Mouse (Mus musculus) layer of hippocampus, adult 11-12 months (tissue): ENCODE results near the gene Ltbp1.

ENCODE experiments used
- DNase-seq: peaks from one replicate; pipeline ENCODE4 v3.0.0; 2022; ENCODE audit warnings: low spot score

Gene Ltbp1

DNA sequence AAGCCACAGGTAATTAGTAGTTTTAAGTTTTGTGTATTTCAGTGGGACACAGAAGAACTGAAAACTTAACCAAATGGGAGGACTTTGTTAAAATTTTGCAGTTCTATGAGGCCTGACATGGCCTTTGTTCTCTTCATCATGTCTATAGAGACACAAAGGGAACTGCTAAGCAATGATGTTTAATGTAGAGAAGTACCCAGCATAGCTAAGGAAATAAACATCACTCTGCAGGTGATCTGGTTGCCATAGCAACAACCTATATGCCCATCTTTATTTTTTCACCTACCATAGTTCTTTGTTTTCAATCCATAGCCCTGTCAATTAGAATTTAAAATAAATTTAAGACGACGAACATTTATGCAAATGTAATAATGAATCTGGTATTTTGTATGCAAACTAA lies 233.3 kb downstream of the Ltbp1 start:
- DNase-seq, result no peak

DNA sequence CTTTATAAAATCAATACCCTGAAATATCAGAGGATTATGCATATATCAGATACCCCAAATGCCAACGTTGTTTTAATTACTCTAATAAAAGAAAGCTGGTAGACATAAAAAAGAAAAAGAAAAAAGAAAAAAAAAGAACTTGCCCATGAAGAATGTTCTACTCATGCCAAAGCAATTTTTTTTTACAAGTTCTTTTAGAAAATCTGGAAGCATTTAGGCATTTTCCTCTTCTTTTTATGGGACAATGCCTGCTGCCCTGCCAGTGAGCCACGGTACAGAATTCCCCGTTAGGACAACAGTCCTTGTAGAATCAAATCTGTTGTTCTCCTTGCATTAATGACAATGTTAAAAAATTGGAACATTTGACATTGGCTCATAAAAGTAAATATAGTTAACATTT lies 234.2 kb downstream of the Ltbp1 start:
- no peak for DNase-seq

DNA sequence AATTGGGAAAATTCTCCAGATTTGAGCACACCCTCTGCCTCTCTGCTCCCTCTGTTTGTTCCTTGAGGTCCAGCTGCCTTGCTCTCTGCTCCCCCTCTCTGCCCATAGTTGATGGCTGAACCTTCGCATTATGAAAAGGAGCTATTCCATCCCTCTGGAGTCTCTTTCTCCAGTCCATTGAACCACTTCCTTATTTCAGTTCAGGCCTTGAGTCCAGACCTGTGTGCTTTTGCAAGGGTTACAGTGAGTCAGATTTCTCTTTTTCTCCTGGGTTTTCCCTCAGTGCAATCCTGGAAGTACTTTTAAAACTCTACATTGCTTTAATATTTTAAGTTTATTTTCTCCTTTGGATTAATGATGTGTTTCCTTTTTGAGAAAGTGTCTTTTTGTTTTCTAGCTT lies 236.7 kb downstream of the Ltbp1 start:
- DNase-seq, result no peak

DNA sequence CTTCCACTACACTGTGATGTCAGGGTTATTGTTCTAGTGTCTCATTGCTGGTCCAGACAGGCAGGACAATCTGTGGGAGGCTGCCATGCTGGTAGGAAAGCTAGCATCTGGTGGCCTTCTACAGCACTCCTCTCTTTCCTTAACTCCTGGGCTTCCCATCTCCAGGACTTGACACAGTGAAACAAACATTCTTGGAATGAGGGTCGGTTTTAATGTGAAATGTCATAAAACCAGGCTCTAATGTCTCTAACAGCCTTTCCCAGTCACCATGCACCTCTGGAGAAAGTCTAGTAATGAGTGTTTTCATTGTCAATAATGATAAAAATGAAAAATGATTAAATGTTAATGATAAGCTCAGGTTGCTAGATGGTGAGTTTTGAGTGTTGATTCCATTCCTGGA lies 237.9 kb downstream of the Ltbp1 start:
- DNase-seq, result no peak

DNA sequence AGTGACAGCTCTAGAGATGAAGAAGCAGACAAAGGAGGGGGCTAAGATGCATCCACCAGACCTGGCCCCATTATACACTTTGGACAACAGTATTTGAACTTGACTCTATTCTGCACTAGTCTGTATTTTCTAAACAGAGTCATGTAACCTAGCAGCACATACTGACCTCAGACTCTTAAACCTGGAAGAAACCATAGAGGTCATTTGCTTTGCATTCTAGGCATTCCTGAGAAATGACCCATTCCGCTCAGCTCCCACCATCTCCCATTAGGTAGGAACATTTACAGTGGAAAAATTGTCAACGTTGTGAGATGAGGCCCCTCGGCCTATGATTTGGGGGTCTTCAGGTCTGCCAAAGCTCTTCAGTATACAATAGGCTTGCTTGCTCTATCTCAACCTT lies 238.8 kb downstream of the Ltbp1 start:
- DNase-seq, result no peak

GRCm38 (mm10) chr17:75245085-75245484 lies 239.7 kb downstream of the Ltbp1 start:
- no peak for DNase-seq

- no peak for DNase-seq
Observed at GRCm38 (mm10) chr17:75248632-75249031, 243.3 kb downstream of the Ltbp1 start.

DNA sequence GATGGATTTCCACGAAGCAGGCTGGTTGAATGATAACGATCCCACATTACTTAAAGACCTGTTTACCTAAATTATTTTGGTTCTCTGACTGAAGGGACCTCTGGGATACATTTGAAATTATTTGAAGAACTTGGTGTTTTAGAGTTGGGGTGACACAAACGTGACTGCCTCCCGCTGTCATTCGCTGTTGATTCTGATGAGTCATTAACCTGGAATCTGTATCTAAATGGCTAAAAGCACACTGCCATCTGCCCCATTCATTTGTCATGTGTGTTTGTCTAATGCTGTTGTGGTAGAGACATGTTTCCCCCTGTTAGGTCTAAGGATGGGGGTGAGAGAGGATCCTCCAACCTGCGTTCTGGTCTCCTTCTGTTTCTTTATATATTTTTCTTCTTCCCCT lies 245.2 kb downstream of the Ltbp1 start:
- no peak for DNase-seq

DNA sequence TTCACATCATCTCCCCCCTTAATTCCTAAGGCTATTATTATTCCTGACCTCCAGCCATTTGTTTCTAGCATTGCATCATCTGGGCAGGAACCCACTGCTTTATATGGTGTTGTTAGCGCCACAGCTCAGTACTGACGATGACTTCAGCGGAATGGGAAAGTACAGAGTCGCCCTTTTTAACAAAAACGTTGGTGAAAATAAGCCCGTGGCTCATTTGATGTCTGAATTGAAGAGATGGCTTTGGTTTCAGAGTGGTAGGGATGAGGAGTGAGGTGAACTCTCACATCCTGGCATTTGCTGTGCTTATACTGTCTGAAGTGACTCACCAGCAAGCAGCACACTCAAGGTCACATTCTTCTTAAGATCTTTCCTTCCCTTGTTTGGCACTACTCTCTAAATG lies 245.7 kb downstream of the Ltbp1 start:
- no peak for DNase-seq

DNA sequence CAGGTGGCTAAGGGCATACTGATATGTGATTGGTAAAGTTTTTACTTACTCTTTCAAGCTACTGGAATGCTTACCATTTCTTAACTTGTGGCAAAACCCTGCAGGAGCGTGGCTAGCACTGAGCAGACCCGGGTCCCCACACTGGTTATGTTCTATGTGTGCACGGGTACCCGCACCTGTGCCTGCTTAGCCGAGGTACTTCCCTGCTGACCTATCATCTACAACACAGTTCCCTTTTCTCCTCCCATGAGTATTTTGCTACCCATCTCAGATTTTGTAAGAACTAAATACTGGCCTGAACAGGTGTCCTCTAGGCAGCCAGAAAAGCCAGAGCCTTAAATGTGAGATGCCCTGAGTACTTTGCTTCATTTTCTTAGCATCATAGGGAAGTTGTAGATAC lies 247.2 kb downstream of the Ltbp1 start:
- DNase-seq, result no peak

DNA sequence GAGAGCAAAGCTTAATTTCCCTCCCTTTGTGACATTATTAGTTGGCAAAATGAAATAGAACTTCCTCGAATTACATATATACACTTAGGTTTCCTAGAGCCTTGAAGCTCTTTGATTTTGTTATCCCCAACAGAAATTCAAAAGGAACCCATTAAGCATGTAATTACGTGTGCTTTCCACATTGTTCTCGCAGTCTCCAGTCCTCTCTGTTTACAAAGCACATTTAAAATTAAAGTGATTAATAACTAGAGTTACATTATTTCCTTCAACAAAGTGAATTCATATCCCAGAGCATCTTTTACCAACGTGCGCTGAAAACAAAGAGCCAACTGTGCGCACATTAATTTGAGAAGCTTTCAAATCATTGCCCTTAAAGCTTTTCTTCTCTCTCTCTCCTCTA lies 249.5 kb downstream of the Ltbp1 start:
- DNase-seq, result no peak

DNA sequence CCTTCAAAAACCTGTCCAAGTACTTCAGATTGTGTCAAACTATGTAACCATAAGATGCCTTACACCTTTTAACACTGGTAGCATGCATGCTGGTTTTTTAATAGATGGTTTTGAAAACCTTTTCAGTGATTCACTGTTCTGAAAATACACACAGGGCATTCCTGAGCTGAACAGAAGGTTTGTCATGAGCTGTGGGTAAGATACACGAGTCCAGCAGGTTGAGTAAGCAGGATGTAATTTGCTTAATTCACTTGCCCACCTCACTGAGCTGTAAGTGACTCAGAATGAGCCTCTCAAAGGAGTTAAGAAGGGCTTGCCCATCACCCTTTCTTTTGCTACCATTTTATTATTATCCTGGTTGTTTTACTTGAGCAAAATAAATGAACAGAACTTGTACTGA lies 250.6 kb downstream of the Ltbp1 start:
- DNase-seq, result no peak

GRCm38 (mm10) chr17:75258427-75258826 lies 253.1 kb downstream of the Ltbp1 start:
- no peak for DNase-seq

DNA sequence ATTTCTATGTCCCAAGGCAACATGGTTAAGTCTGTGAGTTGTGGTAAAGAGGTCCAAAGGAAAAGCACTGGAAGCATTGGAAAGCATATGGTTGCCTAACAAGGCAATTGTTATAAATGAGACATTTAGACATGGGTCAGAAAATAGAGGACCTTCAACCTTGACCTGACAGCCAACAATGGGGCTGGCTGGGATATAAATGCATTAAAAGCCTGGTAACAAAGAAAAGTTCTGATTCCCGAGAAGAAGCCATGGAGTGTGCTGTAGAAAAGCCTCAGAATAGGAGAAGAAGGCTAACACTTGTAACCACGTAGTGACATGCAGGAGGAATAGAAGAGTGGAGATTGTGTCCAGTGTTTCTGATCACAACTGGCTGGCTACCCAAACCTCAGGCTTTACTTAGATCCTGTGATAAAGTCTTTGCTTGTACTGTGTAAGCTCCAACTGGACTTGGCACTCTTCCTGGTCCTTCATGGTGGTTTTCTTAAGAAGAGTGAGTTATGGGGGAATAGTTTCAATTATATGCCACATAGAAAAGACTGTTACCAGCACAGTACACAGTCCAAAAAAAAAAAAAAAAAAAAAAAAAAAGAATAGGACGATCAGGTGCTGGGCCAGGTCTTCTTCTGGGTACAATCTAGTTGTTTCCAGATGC lies 258.1 kb downstream of the Ltbp1 start:
- no peak for DNase-seq

GRCm38 (mm10) chr17:75268506-75268905 lies 263.1 kb downstream of the Ltbp1 start:
- no peak for DNase-seq

DNA sequence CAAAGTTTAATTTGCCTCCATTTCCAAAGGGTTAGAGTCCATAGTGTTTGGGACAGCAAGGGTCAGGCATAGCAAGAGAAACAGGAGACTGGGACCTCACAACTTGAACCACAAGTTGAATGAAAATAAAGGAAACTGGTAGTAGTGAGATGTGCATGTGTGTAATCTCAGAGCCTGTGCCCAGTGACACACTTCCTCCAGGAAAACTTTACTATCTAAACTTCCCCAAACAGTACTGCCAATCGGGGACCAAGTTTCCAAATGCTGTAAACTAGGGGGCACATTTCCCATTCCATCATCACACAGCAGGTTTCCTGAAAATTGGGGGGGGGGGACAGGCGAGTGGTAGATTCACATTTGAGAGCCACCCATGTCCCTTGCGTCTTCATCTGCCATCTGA lies 267.1 kb downstream of the Ltbp1 start:
- DNase-seq, result no peak

DNA sequence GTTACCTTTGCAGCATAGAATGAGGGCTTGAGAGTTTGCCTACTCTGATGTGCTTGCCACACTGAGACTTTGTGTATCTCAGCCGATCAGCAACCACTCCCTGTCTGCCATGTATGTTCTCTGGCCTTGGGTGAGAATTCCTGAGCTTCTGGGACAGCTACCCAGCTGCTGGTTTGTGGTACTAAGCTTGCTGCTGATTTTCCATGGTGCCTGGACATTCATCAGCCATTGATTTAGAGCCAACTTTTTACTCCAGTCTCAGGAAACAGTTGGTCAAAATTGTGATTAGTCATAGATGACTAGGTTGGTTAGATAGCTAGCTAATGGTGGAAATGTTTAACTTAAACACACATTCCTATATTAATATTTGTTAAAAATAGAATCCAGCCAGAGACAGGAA lies 267.9 kb downstream of the Ltbp1 start:
- DNase-seq, result no peak

GRCm38 (mm10) chr17:75275302-75275701 lies 269.9 kb downstream of the Ltbp1 start:
- no peak for DNase-seq

DNA sequence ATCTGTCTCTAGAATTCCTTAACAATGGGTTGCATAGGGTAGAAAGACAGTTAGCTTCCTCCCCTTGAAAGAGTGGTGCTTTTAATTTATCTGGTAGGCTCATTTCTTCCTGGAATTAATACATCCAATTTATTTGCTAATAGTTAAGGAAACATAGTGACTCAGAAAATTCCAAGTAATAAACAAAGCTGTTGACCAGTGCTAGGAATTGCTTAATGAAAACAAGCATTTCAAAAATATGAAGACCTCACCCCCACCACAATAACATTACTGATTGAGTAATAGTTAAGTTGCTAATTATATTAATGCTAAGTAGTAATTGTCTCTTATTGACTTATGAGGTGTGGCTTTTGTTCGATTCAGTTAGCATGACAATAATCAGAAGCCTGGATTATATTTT lies 272.7 kb downstream of the Ltbp1 start:
- no peak for DNase-seq

DNA sequence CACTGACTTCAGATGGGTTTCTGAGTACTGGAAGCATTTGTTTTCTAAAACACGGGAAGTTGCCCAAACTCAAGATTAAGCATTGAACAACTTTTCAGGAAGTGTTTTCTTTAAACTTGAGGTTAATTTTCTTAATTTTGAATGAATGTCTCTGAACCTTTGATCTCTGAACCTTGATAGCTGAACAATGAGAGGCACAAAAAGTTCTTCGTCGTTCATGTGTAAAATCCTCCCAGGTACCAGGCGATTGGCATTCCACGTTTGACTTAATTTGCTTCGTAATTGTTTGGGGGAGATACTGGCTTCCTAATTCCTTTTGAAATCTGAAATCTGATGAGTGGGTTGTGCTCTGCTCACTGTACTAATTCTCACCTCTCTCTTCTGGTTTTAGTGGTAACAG lies 273.2 kb downstream of the Ltbp1 start:
- no peak for DNase-seq

- DNase-seq, result no peak
Observed at GRCm38 (mm10) chr17:75281345-75281744, 276.0 kb downstream of the Ltbp1 start.

DNA sequence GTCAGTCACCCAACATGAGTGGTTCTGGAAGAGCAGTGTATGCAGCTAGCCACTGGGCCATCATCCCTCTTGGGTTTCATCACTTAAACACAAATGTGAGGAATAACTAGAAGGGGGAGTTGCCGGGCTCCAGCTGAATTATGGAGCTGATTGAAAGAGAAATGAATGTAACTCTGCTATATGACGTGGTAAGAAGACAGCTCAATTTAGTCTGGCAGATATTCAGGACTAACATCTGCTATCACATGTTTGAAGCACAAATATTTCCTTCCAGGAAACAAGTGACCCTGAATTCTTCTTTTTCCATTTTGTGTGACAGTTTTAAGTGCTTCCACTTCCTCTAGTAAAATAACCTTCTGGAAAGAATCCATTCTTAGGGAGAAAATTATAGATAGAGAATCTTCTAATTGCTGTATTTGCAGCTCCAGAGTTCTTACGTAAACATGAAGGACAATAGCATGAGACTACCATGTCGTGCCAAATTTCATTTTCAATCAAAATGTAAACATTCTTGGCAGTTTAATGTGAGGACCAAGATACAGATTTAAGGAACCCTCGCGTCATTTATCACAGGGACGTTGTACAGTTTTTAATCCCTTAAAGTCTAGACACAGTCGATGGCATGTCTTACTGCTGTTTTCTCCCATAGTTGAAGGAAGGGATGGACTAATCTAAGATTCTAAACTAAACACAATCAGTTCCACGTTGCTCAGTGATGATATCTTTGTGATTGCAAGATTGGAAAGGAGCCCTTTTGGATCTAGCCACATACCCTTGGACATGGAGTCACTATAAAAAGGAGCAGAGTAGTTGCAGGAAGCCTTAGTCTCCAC lies 279.7 kb downstream of the Ltbp1 start:
- DNase-seq, result no peak

DNA sequence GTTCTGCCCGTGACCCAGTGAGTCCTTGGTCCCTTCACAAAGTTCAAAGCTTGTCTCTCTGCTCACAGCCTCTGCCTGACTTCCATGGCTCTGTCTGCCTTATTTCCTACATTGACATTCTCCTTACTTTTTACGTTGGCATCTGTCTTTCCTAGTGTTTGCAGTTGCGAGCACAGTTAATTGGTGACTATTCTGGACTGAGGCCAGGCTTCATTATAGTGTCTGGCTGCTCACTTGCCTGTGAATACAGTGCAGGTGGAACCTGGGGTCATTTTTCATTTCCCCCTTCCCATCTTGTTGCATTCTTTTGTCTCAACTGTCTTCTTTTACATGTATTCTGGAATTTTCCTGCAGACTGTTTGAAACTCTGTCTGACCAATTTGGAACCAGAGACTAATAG lies 287.6 kb downstream of the Ltbp1 start:
- DNase-seq, result no peak

DNA sequence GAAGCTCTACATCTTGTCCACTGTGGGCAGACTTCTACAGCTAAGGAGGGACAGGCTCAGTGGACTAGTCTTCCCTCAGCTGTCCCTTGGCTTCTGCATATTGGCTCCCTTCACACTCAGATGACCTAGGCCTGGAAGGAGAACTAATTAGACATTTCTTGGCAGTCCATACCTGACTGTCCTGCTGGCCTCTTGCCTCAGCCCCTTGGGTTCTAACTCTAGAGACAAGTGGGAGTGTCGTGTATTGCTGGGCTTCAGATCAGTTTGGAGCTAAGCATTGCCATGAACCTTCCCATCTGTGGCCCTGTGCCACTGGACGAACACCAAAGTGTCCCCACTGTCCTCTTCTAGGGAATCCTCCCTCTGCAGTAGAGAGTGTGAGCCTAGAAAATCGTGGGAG lies 288.4 kb downstream of the Ltbp1 start:
- no peak for DNase-seq
